Mouse (Mus musculus): ENCODE data around the gene Sel1l3. TPM values are rescaled to one million over a fixed set of nuclear protein-coding genes. Genes with fewer than 3 reads are reported as not detected.

The Sel1l3 gene
- polyA plus RNA-seq, 1 experiment from 2014 or later = 7.7 TPM

DNA sequence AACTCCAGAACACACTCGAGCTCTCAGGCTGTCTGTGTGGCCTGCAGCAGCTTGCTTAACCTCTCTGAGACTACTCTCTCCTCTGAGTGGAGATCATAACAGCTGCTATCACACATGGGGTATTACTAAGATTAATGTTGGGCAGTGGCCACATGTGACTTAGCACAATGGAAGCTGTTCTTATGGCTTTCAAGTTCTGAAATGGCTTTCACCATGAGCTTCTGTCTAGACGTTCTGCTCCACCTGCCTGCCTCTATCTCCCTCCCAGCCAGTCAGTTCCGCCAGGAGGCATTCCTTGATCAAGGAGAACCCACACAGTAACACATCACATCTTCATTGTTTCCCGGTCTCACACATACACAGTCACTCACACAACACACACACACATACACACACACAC is 3.2 kb downstream of the Sel1l3 start:
- H3K4me2 ChIP-seq (ENCODE audit: low read length) = no peak overlapping the region
- H3K9me3 ChIP-seq (ENCODE audit: control insufficient read depth, low read length) = no peaks in the 10 kb centered on the region
- H3K4me3 ChIP-seq (replicated peaks; ENCODE audit: low read depth, low read length) = no peak overlapping the region
- no peak for ATAC-seq (ENCODE audit: low FRiP score, low TSS enrichment)
- H3K27me3 ChIP-seq (ENCODE audit: control insufficient read depth, insufficient read depth, low read length) = peaks cover 5% of the 10 kb centered on the region; the same call in 1 of the 2 replicates
- 61% methylated on average over 4 of the region's 4 CpGs for WGBS
- DNase-seq = no peak
- 0 out of 2 replicates have a peak, but pooled peaks cover 11% of the 10 kb centered on the region for H3K4me1 ChIP-seq (ENCODE audit: control insufficient read depth, insufficient read depth, low read length)
- H3K9ac ChIP-seq (replicated peaks; ENCODE audit: low read length) = no peak overlapping the region
- H3K36me3 ChIP-seq (ENCODE audit: control insufficient read depth, insufficient read depth, low read length) = no peaks in the 10 kb centered on the region
- H3K27ac ChIP-seq (replicated peaks; ENCODE audit: low read depth, low read length) = no peak overlapping the region

- WGBS = 45% methylated on average over 7 of the region's 7 CpGs
- Histone ChIP-seq H3K9me3 (ENCODE audit: control insufficient read depth, low read length) (no peaks in the 10 kb centered on the region), H3K9ac (replicated peaks; ENCODE audit: low read length) (no peak overlapping the region), H3K27ac (replicated peaks; ENCODE audit: low read depth, low read length) (no peak overlapping the region), H3K4me3 (replicated peaks; ENCODE audit: low read depth, low read length) (no peak overlapping the region), H3K27me3 (ENCODE audit: control insufficient read depth, insufficient read depth, low read length) (peaks cover 5% of the 10 kb centered on the region; the same call in 1 of the 2 replicates), H3K4me2 (ENCODE audit: low read length) (no peak overlapping the region), H3K4me1 (ENCODE audit: control insufficient read depth, insufficient read depth, low read length) (0 out of 2 replicates have a peak, but pooled peaks cover 11% of the 10 kb centered on the region), H3K36me3 (ENCODE audit: control insufficient read depth, insufficient read depth, low read length) (no peaks in the 10 kb centered on the region)
- ATAC-seq (ENCODE audit: low FRiP score, low TSS enrichment) (no peak), DNase-seq (no peak)
These were observed 4.0 kb downstream of the Sel1l3 start for GRCm38 (mm10) chr5:53209773-53210172.

DNA sequence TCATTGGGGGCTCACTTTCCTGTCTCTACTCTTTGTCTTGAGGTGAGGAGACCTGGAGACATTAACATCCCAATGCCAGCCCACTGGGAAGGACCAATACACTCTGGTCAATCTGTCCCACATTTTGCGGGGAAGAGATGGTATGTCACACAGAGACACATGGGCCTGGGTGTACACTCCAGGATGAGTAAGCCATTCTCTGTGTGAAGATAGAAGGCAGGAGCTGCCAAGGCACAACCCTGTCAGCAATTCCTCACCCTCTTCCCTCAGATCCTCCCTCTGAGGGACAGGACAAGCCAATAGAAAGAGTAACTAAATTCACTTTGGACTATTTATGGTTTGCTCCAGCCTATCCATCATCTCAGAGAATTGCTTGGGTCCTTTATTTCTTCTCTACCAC is 5.0 kb downstream of the Sel1l3 start:
- Histone ChIP-seq H3K9me3 (ENCODE audit: control insufficient read depth, low read length) (no peaks in the 10 kb centered on the region), H3K27ac (replicated peaks; ENCODE audit: low read depth, low read length) (no peak overlapping the region), H3K36me3 (ENCODE audit: control insufficient read depth, insufficient read depth, low read length) (no peaks in the 10 kb centered on the region), H3K4me3 (replicated peaks; ENCODE audit: low read depth, low read length) (no peak overlapping the region), H3K4me1 (ENCODE audit: control insufficient read depth, insufficient read depth, low read length) (0 out of 2 replicates have a peak, but pooled peaks cover 8% of the 10 kb centered on the region), H3K27me3 (ENCODE audit: control insufficient read depth, insufficient read depth, low read length) (peaks cover 5% of the 10 kb centered on the region; the same call in 1 of the 2 replicates), H3K9ac (replicated peaks; ENCODE audit: low read length) (no peak overlapping the region), H3K4me2 (ENCODE audit: low read length) (no peak overlapping the region)
- WGBS = 84% methylated on average over 1 of the region's 1 CpGs
- ATAC-seq (ENCODE audit: low FRiP score, low TSS enrichment) (no peak), DNase-seq (no peak)

GRCm38 (mm10) chr5:53206575-53206974 is 7.2 kb downstream of the Sel1l3 start:
- Histone ChIP-seq H3K9me3 (ENCODE audit: control insufficient read depth, low read length) (no peaks in the 10 kb centered on the region), H3K27me3 (ENCODE audit: control insufficient read depth, insufficient read depth, low read length) (peaks cover under 1% of the 10 kb centered on the region; the same call in 1 of the 2 replicates), H3K36me3 (ENCODE audit: control insufficient read depth, insufficient read depth, low read length) (no peaks in the 10 kb centered on the region), H3K27ac (replicated peaks; ENCODE audit: low read depth, low read length) (no peak overlapping the region), H3K4me3 (replicated peaks; ENCODE audit: low read depth, low read length) (no peak overlapping the region), H3K4me2 (ENCODE audit: low read length) (no peak overlapping the region), H3K4me1 (ENCODE audit: control insufficient read depth, insufficient read depth, low read length) (no peaks in the 10 kb centered on the region), H3K9ac (replicated peaks; ENCODE audit: low read length) (no peak overlapping the region)
- ATAC-seq (ENCODE audit: low FRiP score, low TSS enrichment) (no peak), DNase-seq (no peak)
- WGBS = 77% methylated on average over 5 of the region's 5 CpGs

DNA sequence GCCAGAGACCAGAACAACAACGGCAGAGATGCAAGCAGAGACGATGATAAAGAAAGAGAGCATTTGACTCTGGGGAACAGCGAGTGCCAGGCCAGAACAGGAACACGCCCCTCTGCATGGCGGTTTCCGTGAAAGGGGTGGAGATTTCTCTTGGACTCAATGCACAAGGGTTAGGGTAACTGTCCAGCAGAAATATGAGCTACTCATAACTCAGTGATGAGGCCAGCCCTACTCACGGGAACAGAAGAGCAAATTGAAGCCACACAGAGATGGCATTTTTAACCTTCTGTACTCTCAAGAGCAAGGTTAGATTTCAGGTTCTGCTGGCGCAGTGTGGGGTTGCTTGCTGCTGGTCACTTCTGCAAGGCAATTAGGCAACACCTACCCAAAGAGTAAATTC is 11.0 kb downstream of the Sel1l3 start:
- H3K4me2 ChIP-seq (ENCODE audit: low read length) = no peak overlapping the region
- WGBS = 85% methylated on average over 8 of the region's 8 CpGs
- no peak overlapping the region for H3K27ac ChIP-seq (replicated peaks; ENCODE audit: low read depth, low read length)
- no peak overlapping the region for H3K9ac ChIP-seq (replicated peaks; ENCODE audit: low read length)
- DNase-seq (no peak), ATAC-seq (ENCODE audit: low FRiP score, low TSS enrichment) (no peak)
- no peak overlapping the region for H3K4me3 ChIP-seq (replicated peaks; ENCODE audit: low read depth, low read length)
- H3K36me3 ChIP-seq (ENCODE audit: control insufficient read depth, insufficient read depth, low read length) = no peaks in the 10 kb centered on the region
- H3K4me1 ChIP-seq (ENCODE audit: control insufficient read depth, insufficient read depth, low read length) = no peaks in the 10 kb centered on the region
- H3K9me3 ChIP-seq (ENCODE audit: control insufficient read depth, low read length) = no peaks in the 10 kb centered on the region
- no peaks in the 10 kb centered on the region for H3K27me3 ChIP-seq (ENCODE audit: control insufficient read depth, insufficient read depth, low read length)

DNA sequence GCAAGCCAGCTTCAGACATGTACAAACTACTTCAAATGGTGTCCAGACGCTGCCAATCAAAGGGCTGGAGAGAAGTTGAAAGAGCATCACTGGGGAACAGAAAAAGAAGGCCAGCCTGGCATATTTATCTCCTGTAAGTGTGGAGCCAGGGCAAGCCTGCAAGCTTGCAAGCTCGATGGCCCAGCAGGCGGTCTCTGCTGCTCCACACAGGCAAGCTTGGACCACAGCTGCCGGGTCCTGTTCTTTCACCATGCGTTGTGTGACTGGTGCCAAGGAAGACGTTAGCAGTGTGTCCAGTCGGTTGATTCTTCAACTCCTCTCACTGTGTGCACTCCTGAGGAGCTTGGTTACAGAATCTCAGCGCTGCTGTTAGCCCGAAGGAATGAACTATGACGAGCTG is 12.9 kb downstream of the Sel1l3 start:
- H3K27ac ChIP-seq (replicated peaks; ENCODE audit: low read depth, low read length) = no peak overlapping the region
- no peak for ATAC-seq (ENCODE audit: low FRiP score, low TSS enrichment)
- no peak for DNase-seq
- no peak overlapping the region for H3K9ac ChIP-seq (replicated peaks; ENCODE audit: low read length)
- H3K9me3 ChIP-seq (ENCODE audit: control insufficient read depth, low read length) = no peaks in the 10 kb centered on the region
- no peaks in the 10 kb centered on the region for H3K4me1 ChIP-seq (ENCODE audit: control insufficient read depth, insufficient read depth, low read length)
- H3K36me3 ChIP-seq (ENCODE audit: control insufficient read depth, insufficient read depth, low read length) = no peaks in the 10 kb centered on the region
- 84% methylated on average over 10 of the region's 10 CpGs for WGBS
- H3K4me2 ChIP-seq (ENCODE audit: low read length) = no peak overlapping the region
- H3K4me3 ChIP-seq (replicated peaks; ENCODE audit: low read depth, low read length) = no peak overlapping the region
- no peaks in the 10 kb centered on the region for H3K27me3 ChIP-seq (ENCODE audit: control insufficient read depth, insufficient read depth, low read length)

- WGBS = 72% methylated on average over 1 of the region's 1 CpGs
These were observed 15.3 kb downstream of the Sel1l3 start for GRCm38 (mm10) chr5:53198408-53198807.

DNA sequence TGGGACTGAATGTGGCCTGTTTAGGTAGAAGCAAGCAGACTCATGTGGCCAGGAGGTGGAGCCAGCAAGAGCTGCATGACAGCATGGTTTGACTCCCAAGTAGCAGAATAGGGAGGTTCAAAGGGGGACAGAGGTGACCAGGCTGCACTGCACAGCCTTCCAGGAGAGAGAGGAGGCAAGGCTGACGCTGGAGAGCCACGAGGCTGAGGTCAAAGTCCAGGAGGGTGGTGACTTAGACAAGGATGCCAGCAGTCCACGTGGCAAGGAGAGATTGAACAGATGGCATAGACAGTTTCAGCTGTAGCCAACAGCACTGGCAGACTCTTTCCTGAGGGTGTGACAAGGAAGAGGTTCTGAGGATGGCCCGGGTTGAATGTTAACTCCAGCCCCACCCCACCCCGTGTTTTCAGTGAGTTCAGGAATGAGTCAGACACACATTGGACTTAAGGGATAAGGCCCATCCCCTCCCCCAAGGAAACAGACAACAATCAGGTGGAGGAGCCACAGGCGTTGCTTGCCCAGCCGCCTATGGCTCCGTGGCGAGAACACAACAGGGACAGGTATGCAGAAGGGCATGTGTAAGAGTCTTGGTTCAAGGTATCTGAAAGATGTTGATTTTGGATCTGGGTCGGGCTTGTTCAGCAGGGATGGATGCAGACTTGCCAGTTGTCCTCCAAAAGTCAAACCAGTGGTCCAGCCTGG is 17.2 kb downstream of the Sel1l3 start:
- Histone ChIP-seq H3K27me3 (ENCODE audit: control insufficient read depth, insufficient read depth, low read length) (no peaks in the 10 kb centered on the region), H3K27ac (replicated peaks; ENCODE audit: low read depth, low read length) (no peak overlapping the region), H3K9me3 (ENCODE audit: control insufficient read depth, low read length) (no peaks in the 10 kb centered on the region), H3K4me1 (ENCODE audit: control insufficient read depth, insufficient read depth, low read length) (0 out of 2 replicates have a peak, but pooled peaks cover 2% of the 10 kb centered on the region), H3K4me3 (replicated peaks; ENCODE audit: low read depth, low read length) (no peak overlapping the region), H3K4me2 (ENCODE audit: low read length) (no peak overlapping the region), H3K36me3 (ENCODE audit: control insufficient read depth, insufficient read depth, low read length) (no peaks in the 10 kb centered on the region), H3K9ac (replicated peaks; ENCODE audit: low read length) (no peak overlapping the region)
- DNase-seq (no peak), ATAC-seq (ENCODE audit: low FRiP score, low TSS enrichment) (no peak)
- WGBS = 81% methylated on average over 10 of the region's 10 CpGs

More at GRCm38 (mm10) chr5:53198408-53198807, 15.3 kb downstream of the Sel1l3 start:
- no peak overlapping the region for H3K4me3 ChIP-seq (replicated peaks; ENCODE audit: low read depth, low read length)
- no peak overlapping the region for H3K4me2 ChIP-seq (ENCODE audit: low read length)
- DNase-seq (no peak), ATAC-seq (ENCODE audit: low FRiP score, low TSS enrichment) (no peak)
- H3K27ac ChIP-seq (replicated peaks; ENCODE audit: low read depth, low read length) = no peak overlapping the region
- no peaks in the 10 kb centered on the region for H3K9me3 ChIP-seq (ENCODE audit: control insufficient read depth, low read length)
- no peak overlapping the region for H3K9ac ChIP-seq (replicated peaks; ENCODE audit: low read length)
- H3K36me3 ChIP-seq (ENCODE audit: control insufficient read depth, insufficient read depth, low read length) = no peaks in the 10 kb centered on the region
- no peaks in the 10 kb centered on the region for H3K4me1 ChIP-seq (ENCODE audit: control insufficient read depth, insufficient read depth, low read length)
- no peaks in the 10 kb centered on the region for H3K27me3 ChIP-seq (ENCODE audit: control insufficient read depth, insufficient read depth, low read length)

DNA sequence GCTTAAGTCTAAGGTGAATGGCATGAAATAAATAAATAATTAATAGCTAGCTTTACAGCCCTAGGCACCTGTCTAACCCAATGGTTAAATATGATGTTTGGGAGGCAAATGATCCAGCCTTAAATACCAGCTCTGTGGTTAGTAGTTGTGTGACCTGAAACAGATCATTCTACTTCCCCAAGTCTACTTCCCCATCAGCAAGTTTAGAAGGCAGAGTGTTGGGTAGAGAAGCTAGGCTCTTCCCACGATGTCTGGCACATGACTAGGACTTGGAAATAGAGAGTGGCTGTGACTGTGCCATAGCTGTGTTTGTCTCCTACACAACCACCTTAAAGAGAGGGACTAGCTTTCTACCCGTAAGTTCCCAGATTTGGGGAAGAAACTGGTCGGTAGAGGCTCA is 18.9 kb downstream of the Sel1l3 start:
- DNase-seq (no peak), ATAC-seq (ENCODE audit: low FRiP score, low TSS enrichment) (no peak)
- 0 out of 2 replicates have a peak, but pooled peaks cover 2% of the 10 kb centered on the region for H3K4me1 ChIP-seq (ENCODE audit: control insufficient read depth, insufficient read depth, low read length)
- H3K4me2 ChIP-seq (ENCODE audit: low read length) = no peak overlapping the region
- 91% methylated on average over 3 of the region's 3 CpGs for WGBS
- H3K4me3 ChIP-seq (replicated peaks; ENCODE audit: low read depth, low read length) = no peak overlapping the region
- H3K9me3 ChIP-seq (ENCODE audit: control insufficient read depth, low read length) = no peaks in the 10 kb centered on the region
- H3K27me3 ChIP-seq (ENCODE audit: control insufficient read depth, insufficient read depth, low read length) = no peaks in the 10 kb centered on the region
- no peak overlapping the region for H3K27ac ChIP-seq (replicated peaks; ENCODE audit: low read depth, low read length)
- no peak overlapping the region for H3K9ac ChIP-seq (replicated peaks; ENCODE audit: low read length)
- H3K36me3 ChIP-seq (ENCODE audit: control insufficient read depth, insufficient read depth, low read length) = no peaks in the 10 kb centered on the region
